Mouse (Mus musculus): ENCODE data around the gene Mroh2a.

- TF ChIP-seq CTCF (IDR thresholded peaks at IDR 0.05; ENCODE audit: borderline replicate concordance, extremely low read depth, insufficient read depth, insufficient read length) (no peak), POLR2A (IDR thresholded peaks at IDR 0.05; ENCODE audit: borderline replicate concordance, extremely low read depth, insufficient read depth, insufficient read length, poor library complexity, severe bottlenecking) (no peak)
These were observed 33.3 kb downstream of the Mroh2a start for GRCm38 (mm10) chr1:88260114-88260513.

All from brain, embryonic 14.5 days (tissue).